Mouse (Mus musculus) neutrophil, adult 83 days (primary cell): ENCODE measurements around the gene Gm11567. TPM values are rescaled to one million over a fixed set of nuclear protein-coding genes. Genes with fewer than 3 reads are reported as not detected.

Experiments used
- total RNA-seq, 2 experiments: library from RNA; stranded (reverse); gene quantifications; one replicate each; pipeline ENCODE4 v1.2.4; 2023

Gene Gm11567
- not detected for total RNA-seq

GRCm38 (mm10) chr11:99878887-99879286 is at the start of gene Gm11567:
TSS of gene Gm11567 (plus strand) at chr11:99879187.

GRCm38 (mm10) chr11:99837966-99838365 is 41.0 kb upstream of the Gm11567 start, which contains the start of gene 2300003K06Rik:
TSS of gene 2300003K06Rik (minus strand) at chr11:99838066.

DNA sequence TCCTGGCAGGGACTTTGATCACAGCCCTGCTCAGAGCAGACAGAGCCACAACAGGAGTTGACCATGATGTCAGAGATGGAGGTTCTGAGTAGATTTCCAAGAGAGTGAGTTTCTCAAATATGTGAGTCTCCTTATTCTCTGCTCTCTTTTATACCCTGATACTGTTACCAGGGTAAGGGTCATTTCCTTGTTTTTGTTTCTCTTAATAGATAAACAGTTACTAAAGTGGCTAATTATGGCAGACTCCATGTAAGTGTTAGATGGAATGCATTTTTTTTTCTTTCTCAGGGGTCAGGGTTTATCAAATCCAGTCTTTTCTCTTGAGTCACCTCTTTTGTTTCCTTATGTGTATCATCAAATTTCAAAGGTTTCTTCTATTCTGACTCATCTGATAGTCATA is 27.5 kb upstream of the Gm11567 start, which contains the start of gene Krtap4-16:
Gene Krtap4-16, minus strand, starts transcription at position 101 of the 400 bp plus-strand sequence.

GRCm38 (mm10) chr11:99857617-99858016 is 21.4 kb upstream of the Gm11567 start, which contains the start of gene Gm11568:
TSS of gene Gm11568 (plus strand) at chr11:99857917.

GRCm38 (mm10) chr11:99864176-99864575 is 14.8 kb upstream of the Gm11567 start, which contains the start of gene Gm11559:
TSS of gene Gm11559 (plus strand) at chr11:99864476.

GRCm38 (mm10) chr11:99873089-99873488 is 5.9 kb upstream of the Gm11567 start, which contains the start of gene Krtap9-1:
TSS of gene Krtap9-1 (plus strand) at chr11:99873389.

DNA sequence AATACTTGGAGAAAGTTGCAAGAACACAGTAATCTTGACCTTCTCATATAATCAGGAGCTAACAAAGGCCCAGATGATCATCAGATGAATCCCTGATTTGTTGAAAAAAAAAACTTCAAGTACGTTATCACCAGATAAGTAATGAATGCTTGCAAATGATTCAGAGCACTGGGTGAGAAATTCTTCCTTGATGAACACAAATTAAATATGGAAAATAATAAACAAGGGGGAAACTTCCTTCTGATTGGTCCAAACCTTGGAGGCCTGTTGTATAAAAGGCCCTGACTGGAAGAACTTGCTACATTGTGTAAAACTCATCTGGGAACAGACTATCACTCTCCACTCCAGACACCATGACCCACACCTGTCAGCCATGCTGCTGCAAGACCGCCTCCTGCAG is 28.6 kb downstream of the Gm11567 start, which contains the start of gene Krtap31-1:
Gene Krtap31-1, plus strand, starts transcription at position 301 of the 400 bp plus-strand sequence.

DNA sequence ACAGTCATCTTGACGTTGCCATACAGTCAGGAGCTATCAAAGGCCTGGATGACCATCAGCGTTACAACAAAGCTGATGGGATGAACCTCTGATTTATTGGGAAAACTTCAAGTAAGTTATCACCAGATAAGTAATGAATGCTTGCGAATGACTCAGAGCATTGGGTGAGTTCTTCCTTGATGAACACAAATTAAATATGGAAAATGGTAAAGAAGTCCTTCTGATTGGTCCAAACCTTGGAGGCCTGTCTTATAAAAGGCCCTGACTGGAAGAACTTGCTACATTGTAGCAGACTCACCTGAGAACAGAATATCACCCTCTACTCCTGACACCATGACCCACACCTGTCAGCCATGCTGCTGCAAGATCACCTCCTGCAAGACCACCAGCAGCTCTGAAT is 35.5 kb downstream of the Gm11567 start, which contains the start of gene Gm11565:
Gene Gm11565, plus strand, starts transcription at position 301 of the 400 bp plus-strand sequence.

Other genes with a start within 250 kb of the Gm11567 start
- gene Krtap4-2, start 244.1 kb upstream of the Gm11567 start, total RNA-seq: not detected
- gene Krtap4-7, start 235.1 kb upstream of the Gm11567 start, total RNA-seq: not detected
- gene Gm11555, start 229.0 kb upstream of the Gm11567 start, total RNA-seq: not detected
- not detected for gene Gm11563, start 220.2 kb upstream of the Gm11567 start, total RNA-seq
- gene Krtap4-6, start 213.2 kb upstream of the Gm11567 start, total RNA-seq: not detected
- not detected for gene Gm14190, start 188.4 kb upstream of the Gm11567 start, total RNA-seq
- not detected for gene Gm14180, start 144.9 kb upstream of the Gm11567 start, total RNA-seq
- gene Gm11595, start 106.3 kb upstream of the Gm11567 start, total RNA-seq: not detected
- not detected for gene Krtap4-8, start 98.5 kb upstream of the Gm11567 start, total RNA-seq
- gene Krtap4-9, start 94.0 kb upstream of the Gm11567 start, total RNA-seq: not detected
- not detected for gene Gm11596, start 85.7 kb upstream of the Gm11567 start, total RNA-seq
- not detected for gene Gm11569, start 80.3 kb upstream of the Gm11567 start, total RNA-seq
- gene Gm11554, start 74.7 kb upstream of the Gm11567 start, total RNA-seq: not detected
- not detected for gene Krtap4-13, start 69.3 kb upstream of the Gm11567 start, total RNA-seq
- gene Gm11564, start 63.5 kb upstream of the Gm11567 start, total RNA-seq: not detected
- not detected for gene 2300003K06Rik, start 41.1 kb upstream of the Gm11567 start, total RNA-seq
- gene Krtap4-16, start 27.6 kb upstream of the Gm11567 start, total RNA-seq: not detected
- gene Gm11568, start 21.3 kb upstream of the Gm11567 start, total RNA-seq: not detected
- not detected for gene Gm11559, start 14.7 kb upstream of the Gm11567 start, total RNA-seq
- gene Krtap9-1, start 5.8 kb upstream of the Gm11567 start, total RNA-seq: not detected
- gene Krtap31-1, start 28.7 kb downstream of the Gm11567 start, total RNA-seq: not detected
- not detected for gene Gm11565, start 35.6 kb downstream of the Gm11567 start, total RNA-seq
- gene Krtap31-2, start 57.1 kb downstream of the Gm11567 start, total RNA-seq: not detected
- gene Krtap9-5, start 69.3 kb downstream of the Gm11567 start, total RNA-seq: not detected
- not detected for gene Krtap29-1, start 99.9 kb downstream of the Gm11567 start, total RNA-seq
- gene Krtap16-1, start 107.4 kb downstream of the Gm11567 start, total RNA-seq: not detected
- not detected for gene Krtap17-1, start 114.8 kb downstream of the Gm11567 start, total RNA-seq
- not detected for gene Krt33a, start 137.0 kb downstream of the Gm11567 start, total RNA-seq
- gene Krt33b, start 150.7 kb downstream of the Gm11567 start, total RNA-seq: not detected
- not detected for gene Krt34, start 162.4 kb downstream of the Gm11567 start, total RNA-seq
- gene Krt31, start 171.4 kb downstream of the Gm11567 start, total RNA-seq: not detected
- not detected for gene Krt32, start 209.0 kb downstream of the Gm11567 start, total RNA-seq
- gene Krt35, start 217.1 kb downstream of the Gm11567 start, total RNA-seq: not detected
- gene Krt36, start 226.4 kb downstream of the Gm11567 start, total RNA-seq: not detected
- not detected for gene Krt13, start 242.4 kb downstream of the Gm11567 start, total RNA-seq